Mouse (Mus musculus) thymus, postnatal 14 days (tissue): ENCODE data around the gene Tnnc1.

Experiments
- DNase-seq: peaks from one replicate; pipeline ENCODE4 v3.0.0; 2021

Tnnc1 gene

DNA sequence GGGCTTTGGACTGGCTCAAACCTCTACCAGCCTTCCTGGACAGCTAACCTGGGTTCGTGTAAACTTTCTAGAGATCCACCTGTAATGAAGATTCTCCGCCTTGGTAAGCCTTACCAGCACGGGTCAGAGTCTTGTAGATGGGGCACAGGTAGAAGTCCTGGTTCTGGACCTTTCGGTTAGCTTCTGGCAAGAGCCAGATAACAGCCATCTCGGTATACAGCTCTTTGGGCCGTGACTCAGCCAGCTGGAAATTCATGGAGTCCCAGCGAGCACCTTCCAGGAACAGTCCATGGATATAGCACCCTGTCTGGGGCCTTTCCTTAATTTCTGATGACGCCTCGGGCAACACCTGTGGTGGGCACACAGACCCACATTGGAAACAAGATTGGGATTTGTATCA, 52.8 kb downstream of the Tnnc1 start:
- DNase-seq, result no peak
